Mouse (Mus musculus): ENCODE measurements around the gene Rack1.

DNA sequence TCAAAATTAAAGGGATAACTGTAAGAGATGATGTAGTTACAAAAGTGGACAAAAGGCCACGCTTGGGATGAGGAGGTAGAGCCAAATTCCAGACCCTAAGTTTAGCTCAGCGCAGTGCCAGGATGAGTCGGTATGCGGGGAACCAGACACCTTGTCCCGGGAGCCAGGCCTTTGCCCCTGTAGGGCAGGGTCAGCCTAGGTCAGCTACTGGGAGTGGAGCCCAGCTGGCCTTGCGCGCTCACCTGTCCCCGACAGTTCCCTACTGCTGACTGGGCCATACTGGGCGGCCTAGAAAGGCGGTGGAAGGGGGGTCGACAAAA, 36.8 kb downstream of the Rack1 start:
- TF ChIP-seq POLR2A (IDR thresholded peaks at IDR 0.05; ENCODE audit: insufficient read length, low read depth): no peak
- no peak for TF ChIP-seq CEBPB (IDR thresholded peaks at IDR 0.05; ENCODE audit: insufficient read depth, poor library complexity, severe bottlenecking)
- TF ChIP-seq E2F4 (IDR thresholded peaks at IDR 0.05; ENCODE audit: insufficient read depth): no peak
- TF ChIP-seq MYOD1 (IDR thresholded peaks at IDR 0.05; ENCODE audit: control insufficient read depth in 1 of 3, insufficient read length in 2 of 3, low read depth in 2 of 3): no peak
- no peak for TF ChIP-seq TCF12 (IDR thresholded peaks at IDR 0.05; ENCODE audit: insufficient read depth, poor library complexity, severe bottlenecking)
- TF ChIP-seq MYOG (IDR thresholded peaks at IDR 0.05; ENCODE audit: control insufficient read depth in 1 of 3, insufficient read depth in 1 of 3, insufficient read length in 2 of 3, low read depth in 2 of 3): no peak
- TF ChIP-seq MAX (IDR thresholded peaks at IDR 0.05; ENCODE audit: low read depth): no peak
- TF ChIP-seq USF1 (IDR thresholded peaks at IDR 0.05; ENCODE audit: low read depth): no peak
- TF ChIP-seq POLR2AphosphoS2 (IDR thresholded peaks at IDR 0.05; ENCODE audit: insufficient read length, low read depth): no peak
- no peak for TF ChIP-seq REST (IDR thresholded peaks at IDR 0.05; ENCODE audit: insufficient read depth, insufficient read length)
- TF ChIP-seq TCF3 (IDR thresholded peaks at IDR 0.05; ENCODE audit: insufficient read length, low read depth): no peak
- TF ChIP-seq SRF (IDR thresholded peaks at IDR 0.05; ENCODE audit: control insufficient read depth, insufficient read length, low read depth): no peak

Measured in myocyte (in vitro differentiated cells).